Mouse (Mus musculus) left cerebral cortex, adult 9 months (tissue): ENCODE measurements around the gene Prr14.
"Not testable (repeated sequence)": the region's sequence is repeated elsewhere in the genome, so short reads cannot be mapped to it uniquely, and the experiment has no call there.

ENCODE experiments used
- DNase-seq, 2 experiments: peaks; one replicate each; pipeline ENCODE4 v3.0.0; 2022; ENCODE audit warnings: low spot score in 2 of 2

The Prr14 gene

DNA sequence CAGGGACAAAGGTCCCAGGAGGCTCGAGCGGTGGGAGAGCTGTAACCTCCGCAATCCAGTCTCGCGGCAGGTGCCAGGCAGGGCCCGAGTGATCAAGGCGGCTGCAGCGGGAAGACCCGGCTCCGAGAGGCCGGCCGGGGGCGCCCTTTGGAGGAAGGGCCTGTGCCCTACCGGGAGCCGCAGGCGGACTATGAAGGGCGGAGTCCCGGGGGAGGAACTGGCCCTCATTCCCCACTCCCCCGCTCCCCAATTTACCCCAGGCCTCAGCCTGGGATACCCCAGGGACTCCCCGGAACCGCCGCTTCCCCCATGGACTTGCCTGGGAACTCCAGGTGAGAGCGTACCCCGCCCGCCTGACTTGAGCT is 12.2 kb downstream of the Prr14 start:
- DNase-seq, result no peak

DNA sequence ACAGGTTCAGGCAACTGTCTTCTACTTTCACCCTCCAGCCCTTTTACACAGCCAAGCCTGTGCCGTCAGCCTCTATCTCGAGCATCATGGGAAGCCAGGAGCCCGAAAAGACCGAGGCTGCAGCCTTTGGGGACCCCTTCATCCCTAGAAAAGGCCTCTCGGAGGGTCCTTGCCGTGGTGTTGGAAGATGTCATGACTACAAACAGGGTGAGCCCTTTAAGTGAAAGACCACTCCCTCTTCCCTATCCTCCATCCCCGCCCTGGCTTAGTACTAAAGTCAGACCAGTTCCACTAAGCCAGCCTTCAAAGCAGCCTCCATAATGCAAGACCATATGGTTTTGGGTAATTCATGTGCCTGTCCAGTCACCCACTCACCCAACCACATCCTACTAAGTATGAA is 12.6 kb downstream of the Prr14 start:
- DNase-seq, result no peak

DNA sequence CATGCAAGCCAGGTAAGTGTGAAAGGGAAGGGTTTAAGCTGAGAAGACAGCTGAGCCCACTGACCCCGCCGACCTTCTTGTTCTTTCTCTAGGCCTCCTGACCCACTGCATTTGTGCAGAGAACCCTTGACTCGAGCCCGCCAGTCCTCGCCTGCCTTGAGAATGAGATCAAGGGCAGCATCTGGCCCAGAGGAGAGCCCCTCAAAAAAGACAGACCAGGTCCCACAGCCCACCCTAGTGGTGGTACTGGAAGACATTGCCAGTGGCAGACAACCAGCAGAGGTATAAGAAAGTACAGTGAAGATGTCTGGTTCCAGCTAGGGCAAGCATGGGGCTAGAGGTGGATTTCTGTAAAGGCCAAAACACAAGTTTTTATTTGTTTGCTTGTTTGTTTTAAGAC is 14.3 kb downstream of the Prr14 start:
- no peak for DNase-seq

DNA sequence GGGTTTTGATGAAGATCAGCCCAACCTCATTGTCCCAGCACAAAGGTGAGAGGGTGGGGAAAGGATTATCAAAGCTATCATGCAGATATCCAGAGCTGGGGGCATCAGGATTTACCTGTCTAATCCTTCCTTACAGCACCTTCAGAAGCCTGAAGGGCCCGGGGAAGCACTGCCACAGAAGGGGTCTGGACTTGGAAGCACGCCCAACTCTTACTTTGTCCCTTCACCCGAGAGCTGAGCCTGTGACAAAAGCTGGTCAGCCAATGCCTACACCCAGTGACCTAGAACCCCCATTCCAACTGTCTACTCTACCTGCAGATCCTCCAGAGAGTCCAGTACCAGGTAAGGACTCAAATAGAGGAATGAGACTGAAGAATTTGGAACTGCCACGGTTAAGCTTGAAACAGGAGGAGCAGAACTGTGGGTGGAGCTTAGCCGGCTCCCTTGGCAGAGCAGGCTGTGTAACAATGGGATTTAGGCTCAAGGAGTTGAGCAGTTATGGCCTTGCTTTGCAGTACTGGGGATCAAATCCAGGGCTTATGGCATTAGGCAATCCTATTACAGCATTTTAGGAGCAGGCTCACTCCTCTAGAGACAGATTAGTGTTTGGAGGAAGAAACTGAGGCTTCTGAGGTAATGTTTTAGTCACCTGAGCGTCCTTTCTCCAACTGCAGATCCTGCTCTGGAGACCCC is 15.1 kb downstream of the Prr14 start:
- DNase-seq, result no peak

DNA sequence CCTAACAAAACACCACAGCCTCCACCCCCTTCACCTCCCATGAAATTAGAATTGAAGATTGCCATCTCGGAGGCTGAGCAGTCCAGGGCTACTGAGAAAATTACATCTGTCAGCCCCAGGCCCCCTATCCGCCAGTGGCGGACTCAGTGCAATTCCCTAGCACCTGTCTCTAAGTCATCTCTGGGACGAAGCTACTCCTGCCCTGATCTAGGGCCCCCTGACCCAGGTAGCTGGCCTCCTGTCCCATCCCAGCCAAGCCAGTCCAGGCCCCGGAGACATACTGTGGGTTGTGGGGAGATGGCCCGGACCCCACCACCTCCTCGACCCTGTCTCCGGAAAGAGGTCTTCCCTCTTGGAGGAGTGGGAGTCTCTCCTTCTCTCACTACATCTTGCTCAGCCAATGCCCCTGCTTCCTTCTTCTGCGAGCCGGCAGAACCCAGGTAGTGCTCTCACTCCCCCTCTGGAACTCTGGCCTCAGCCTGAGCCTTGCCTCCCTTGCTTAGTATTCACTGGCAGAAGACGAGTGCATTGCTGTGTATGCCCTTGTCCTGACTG is 15.9 kb downstream of the Prr14 start:
- DNase-seq, result no peak

DNA sequence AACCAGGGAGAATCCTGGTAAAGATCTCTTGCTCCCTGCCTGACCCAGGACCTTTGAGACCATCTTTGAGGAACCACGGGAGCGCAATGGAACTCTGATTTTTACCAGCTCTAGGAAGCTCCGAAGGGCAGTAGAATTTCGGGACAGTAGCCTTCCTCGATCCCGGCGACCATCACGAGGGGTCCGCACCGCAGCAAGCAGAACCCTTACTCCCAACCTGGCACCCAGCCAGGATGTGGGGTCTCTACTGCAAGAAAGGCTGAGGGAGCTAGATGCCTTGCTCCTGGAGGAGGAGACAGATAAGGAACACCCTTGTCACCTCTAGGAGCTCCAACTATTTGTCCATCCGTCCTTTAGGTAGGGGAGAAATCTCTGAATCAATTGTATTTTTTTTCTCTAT is 16.9 kb downstream of the Prr14 start:
- DNase-seq, result no peak

DNA sequence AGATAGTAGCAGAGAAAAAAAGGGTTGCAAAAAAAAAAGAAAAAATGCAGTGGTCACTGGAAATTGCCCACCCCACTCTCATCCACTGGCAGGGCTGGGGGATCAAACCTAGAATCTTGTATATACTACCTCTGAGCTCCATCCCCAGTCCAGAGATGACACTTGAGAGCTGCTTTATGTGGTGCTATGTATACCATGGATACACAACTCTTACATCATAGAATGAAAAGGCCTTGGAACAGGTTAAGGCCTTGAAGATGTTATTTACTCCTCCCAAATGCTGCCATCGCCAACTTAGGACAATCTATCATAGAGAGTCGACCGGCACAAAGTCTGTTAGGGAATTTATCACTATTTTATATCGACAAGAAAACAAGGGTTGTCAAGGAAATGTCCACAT is 17.4 kb downstream of the Prr14 start:
- no peak for DNase-seq

DNA sequence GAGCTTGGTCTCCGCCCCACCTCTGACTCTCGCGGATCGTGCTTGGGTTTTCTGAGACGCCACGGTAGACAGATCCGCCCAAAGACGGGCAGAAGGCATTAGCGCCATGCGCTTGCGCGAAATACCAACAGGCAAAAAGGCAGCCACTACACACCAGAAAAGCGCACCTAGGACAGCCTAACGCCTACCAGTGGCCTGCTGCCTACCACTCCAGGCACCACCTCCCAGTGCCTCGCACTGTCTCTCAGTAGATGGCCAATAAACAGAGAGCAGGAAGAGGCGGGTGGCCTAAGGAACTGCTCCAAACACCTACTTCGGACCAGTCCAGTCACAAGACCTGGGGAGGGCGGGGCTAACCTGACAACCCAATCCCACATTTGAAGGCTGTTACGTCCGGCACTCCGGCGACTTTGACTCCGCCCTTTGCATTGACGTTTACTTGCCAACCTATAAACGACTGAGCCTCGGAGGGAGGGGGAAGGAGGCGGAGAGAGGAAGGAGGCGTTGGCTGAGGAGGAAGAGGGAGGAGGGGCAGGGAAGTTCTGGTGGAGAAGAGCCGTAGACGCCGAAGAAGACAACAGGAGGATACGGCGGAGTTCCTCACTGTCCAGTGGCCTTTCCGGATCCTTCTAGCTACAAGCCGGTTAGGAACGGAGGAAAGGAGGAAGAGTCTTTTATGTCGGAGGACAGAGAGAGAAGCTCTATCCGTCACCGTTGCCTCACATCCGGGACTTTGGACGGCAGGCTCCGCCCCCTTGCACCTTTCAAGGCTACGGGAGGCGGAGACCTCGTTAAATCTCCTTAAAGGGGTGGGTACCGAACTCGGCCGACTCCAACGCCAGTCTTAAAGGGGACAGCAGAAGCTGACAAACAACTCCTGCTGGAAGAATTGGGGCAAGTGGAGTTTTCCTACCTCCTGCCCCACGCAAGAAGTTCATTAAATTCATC is 18.6 kb downstream of the Prr14 start:
- DNase-seq, result peak; percentile 99 to 100

DNA sequence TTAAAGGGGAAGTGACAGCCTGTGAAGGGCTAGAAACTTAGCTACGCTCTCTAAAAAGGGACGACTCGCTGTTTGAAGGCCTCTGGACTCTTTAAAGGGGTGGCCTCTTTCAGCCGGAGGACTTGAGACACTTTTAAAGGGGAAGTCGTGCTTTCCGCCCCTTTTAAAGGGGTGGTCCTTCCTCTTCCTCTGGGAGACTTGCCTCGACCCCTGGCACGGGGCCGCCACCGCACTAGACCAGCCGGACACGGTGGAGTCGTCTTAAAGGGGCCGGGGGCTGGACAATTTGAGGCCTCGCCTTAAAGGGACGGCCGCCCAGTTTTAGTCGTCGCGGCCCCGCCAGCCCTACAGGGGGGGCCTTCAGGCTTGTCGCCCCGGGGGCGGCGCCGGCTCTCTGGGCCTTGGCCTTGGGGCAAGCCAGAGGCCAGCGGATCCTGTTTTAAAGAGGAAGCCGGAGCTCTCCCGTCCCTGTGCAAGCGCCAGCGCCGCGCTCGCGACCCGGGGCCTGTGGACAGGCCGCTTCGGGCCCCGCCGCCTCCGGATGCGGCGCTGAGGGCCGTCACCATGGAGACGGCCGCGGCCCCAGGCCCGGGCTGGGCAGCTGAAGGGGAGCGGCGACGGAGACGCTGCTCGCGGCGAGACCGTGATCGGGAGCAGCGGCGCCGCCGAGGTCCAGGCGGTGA is 19.4 kb downstream of the Prr14 start, which contains the start of gene Fbrs:
Gene Fbrs, plus strand, starts transcription at position 565 of the 683 bp plus-strand sequence.
- peak; percentile 92 to 97 for DNase-seq

DNA sequence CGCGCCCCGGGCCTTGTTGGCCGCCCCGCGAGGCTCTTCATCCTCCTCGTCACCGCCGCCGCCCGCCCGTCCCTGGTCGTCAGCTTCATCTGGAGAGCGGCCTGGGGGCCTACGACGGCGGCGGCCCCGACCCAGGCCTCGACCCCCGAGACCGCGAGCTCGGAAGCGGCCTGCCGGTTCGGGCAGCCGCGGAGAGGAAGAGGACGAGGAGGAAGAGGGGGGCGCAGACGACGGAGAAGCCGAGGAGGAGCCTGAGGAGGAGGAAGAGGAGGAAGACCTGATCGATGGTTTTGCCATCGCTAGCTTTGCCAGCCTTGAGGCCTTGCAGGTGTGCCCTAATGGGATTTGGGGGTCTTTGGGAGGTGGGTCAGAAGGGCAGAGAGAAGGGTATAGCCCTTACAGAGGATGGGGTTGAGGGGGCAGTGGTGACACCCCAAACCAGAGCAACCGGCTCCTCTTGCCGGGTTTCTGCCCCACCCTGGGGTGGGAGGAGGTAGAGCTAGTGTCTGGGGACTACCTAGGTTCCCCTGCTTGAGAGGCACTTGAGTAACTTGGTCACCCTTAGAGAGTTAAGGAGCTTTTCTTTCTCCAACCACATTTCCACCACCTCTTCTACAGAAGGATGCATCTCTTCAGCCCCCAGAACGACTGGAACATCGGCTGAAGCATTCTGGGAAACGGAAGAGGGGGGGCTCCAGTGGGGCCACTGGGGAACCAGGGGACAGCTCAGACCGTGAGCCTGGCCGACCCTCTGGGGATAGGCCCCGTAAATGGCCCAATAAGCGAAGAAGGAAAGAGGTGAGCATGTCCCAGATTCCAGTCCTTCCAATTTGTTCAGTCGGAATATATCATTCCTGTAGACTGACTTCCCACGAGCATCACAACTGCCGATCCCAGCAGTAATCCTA is 20.2 kb downstream of the Prr14 start:
- no peak for DNase-seq

DNA sequence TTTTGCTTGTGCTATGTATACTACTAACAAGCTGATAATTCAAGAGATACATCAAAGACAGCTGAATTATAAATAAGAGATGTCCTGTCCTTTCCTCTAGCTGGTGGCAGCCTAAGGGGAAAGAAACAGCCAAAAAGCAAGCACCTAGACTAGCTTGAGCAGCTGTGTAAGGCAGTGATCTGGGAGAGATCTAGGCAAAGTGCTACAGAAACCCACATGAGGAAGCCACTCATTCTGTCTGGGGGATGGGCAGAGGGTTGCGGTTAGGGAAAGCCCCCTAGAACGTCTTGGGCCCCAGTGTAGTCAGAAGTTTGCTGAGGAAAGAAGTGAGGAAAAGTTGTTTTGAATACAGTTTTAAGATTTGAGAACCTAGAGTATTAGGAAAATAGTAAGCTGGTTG is 20.9 kb downstream of the Prr14 start:
- no peak for DNase-seq

DNA sequence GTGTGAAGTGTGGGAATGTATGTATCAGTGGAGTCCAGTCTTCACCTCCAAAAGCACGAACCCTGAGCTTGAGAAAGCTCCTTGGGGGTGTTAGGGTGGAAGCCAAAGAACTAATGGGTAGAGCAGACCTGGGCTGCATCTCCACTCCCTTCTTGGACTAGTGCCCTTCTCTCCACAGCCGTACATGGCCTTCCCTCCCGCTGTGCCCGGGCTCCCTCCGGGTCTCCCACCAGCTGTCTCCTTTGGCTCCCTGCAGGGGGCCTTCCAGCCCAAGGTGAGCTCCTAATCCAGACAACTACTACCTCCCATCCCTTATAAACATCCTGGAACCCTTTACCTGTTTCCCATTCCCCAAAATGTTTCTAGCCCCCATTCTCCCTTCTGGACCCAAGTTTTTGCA is 26.0 kb downstream of the Prr14 start:
- no peak for DNase-seq

DNA sequence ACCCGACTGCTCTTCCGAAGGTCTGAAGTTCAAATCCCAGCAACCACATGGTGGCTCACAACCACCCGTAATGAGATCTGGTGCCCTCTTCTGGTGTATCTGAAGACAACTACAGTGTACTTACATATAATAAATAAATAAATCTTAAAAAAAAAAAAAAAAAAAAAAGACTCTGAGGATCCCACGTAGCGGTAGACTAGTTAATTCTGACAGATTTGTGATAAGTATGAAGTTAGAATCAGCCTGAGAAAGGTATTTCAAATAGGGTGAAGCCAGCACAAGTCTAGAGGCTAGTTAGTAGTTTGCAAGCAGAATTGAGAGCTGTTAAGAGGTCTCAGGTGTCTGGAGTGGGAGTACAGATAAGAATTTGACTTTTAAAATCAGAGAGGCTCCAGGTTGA is 29.0 kb downstream of the Prr14 start:
- DNase-seq, result not testable (repeated sequence)

DNA sequence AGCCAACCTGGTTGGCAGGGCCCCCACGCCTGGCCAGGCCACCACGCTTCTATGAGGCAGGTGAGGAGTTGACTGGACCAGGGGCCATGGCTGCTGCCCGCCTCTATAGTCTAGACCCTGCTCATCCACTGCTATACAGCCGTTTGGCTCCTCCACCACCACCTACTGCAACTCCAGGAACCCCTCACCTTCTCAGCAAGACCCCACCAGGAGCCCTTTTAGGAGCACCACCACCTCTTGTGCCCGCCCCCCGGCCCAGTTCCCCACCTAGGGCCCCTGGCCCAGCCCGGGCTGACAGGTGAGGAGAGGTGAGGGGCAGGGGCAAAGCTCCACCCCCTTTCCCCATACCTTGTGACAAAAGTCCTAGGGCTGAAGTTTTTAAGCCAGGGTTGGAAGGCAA is 30.6 kb downstream of the Prr14 start:
- DNase-seq, result no peak

DNA sequence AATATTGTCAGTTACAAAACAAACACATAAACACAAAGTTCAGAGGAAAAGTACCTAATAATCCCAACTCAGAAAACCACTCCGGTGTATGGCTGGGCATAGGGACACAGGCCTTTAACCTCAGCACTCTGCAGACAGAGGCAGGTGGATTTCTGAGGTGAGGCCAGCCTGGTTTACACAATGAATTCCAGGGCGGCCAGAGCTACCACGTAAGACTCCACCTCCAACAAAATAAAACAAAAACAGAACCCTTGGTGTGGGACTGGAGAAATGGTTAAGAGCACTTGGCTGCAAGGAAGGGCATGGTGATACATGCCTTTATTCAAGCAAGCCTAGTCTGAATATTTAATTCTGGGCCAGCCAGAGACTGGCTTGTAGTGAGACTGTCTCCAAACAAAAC is 32.4 kb downstream of the Prr14 start:
- DNase-seq, result no peak

DNA sequence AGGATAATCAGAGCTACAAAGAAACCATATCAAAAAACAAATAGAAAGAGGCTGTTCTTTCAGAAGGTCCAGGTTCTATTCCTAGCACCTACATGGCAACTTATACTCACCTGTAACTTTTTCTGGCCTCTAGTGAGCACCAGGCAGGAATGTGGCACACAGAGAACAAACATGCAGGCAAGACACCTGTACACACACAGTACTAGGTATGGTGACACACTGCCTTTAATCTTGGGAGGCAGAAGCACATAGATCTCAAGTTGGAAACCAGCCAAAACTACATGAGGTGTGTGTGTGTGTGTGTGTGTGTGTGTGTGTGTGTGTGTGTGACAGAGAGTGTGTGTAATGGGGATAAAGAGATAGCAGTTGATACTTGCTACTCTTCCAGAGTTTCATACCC is 35.2 kb downstream of the Prr14 start:
- DNase-seq, result no peak

DNA sequence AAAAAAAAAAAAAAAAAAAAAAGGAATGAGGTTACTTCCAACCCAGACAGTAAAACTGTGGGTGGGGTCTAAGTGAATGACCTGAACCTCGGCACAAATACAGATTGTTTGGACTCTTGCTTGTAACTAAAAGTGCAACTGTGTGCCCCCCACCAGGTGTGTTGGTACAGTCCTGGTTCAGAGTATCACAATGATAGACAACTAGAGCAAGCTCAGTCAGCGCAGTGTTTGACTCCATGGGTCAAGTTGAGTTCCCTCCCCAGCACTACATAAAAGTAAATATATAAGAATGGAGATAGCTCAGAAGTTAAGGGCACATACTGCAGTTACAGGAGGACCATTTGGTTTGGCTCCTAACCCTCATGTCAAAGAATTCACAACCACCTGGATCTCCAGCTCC is 38.0 kb downstream of the Prr14 start:
- no peak for DNase-seq

DNA sequence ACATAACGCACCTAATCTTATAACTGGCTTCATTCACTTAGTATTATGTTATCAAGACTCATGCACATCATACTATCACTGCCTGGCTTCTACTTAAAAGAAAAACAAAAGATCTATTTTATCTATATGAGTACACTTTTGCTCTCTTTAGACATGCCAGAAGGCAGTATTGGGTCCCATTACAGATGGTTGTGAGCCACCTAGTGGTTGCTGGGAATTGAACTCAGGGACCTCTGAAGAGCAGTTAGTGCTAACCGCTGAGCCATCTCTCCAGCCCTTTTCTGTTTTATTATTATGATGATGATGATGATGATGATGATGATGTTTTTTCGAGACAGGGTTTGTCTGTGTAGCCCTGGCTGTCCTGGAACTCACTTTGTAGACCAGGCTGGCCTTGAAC is 39.0 kb downstream of the Prr14 start:
- DNase-seq, result no peak

DNA sequence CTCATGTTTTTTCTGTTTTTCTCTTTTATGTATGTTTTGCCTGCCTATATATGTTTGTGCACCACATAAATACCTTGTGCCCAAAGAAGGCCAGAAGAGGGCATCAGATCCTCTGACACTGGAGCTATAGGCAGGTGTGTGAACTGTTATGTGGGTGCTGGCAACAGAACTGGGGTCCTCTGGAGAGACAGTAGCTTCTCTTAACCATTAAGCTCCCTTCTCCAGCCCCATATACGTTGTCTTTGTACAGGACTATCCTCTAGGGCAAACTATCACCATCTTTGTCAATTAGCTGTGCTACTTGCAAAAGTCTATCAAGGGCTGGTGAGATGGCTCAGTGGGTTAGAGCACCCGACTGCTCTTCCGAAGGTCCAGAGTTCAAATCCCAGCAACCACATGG is 48.9 kb downstream of the Prr14 start:
- no peak for DNase-seq

DNA sequence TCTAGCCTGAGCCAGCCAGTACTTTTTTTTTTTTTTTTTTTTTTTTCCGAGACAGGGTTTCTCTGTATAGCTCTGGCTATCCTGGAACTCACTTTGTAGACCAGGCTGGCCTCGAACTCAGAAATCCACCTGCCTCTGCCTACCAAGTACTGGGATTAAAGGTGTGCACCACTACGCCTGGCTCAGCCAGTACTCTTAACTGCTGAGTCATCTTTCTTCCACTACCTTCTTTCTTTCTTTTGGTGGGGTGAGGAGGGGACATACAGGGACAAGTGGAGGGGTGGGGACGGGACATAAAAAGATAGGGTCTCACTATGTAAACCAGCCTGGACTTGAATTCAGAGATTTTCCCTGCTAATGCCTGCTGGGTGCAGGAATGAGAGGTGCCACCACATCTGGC is 50.4 kb downstream of the Prr14 start:
- DNase-seq, result not testable (repeated sequence)

DNA sequence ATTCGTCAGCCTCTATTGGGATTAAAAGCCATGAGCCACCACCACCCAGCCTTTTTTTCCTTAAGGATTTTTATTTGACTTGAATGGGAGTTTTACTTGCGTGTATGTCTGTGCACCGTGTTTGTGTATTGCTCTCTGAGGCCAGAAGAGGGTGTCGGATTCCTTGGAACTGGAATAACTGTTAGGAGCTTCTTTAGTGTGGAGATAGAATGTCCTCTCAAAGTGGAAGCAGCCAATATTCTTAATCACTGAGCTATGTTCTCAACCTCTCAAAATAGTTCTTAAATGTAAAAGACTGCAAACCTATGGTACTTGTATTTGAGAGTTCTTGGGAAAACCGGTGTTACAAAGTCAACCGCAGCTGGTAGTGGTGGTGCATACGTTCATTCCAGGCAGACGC is 51.8 kb downstream of the Prr14 start:
- DNase-seq, result no peak
